Mouse (Mus musculus): Measurements from ENCODE around the gene Hs6st1. TPM values are rescaled to one million over a fixed set of nuclear protein-coding genes. Genes with fewer than 3 reads are reported as not detected.

Hs6st1 gene
- polyA plus RNA-seq, 1 experiment from 2014 or later: 9.3 TPM

DNA sequence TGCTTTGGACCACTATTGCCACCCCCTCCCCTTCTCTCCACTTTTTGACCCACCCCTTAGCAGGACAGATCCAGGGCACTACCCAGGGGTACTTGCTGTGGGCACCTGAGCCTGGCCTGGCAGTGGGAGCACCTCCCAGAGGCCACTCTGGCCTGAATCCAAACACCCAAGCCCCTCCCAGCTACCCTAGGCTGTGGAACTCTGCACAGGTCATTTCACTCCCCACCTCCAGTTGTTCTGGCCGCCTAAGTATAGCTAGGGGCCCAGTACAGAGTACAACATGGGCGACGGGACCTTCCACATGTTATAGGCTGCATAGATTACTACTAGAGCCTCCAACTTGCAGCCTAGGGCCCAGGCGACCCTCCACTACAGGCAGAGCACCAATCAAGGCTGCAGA, 999 bp upstream of the Hs6st1 start:
- H3K9ac ChIP-seq: no peak overlapping the region
- H3K4me2 ChIP-seq: no peak overlapping the region
- H3K4me1 ChIP-seq (replicated peaks): peaks cover 66% of the 10 kb centered on the region
- no peak overlapping the region for H3K27ac ChIP-seq
- H3K27me3 ChIP-seq: no peaks in the 10 kb centered on the region
- no peak overlapping the region for H3K4me3 ChIP-seq
- 76% methylated on average over 4 of the region's 4 CpGs for WGBS
- H3K36me3 ChIP-seq: no peaks in the 10 kb centered on the region
- ATAC-seq (ENCODE audit: low FRiP score): no peak
- H3K9me3 ChIP-seq: no peaks in the 10 kb centered on the region

DNA sequence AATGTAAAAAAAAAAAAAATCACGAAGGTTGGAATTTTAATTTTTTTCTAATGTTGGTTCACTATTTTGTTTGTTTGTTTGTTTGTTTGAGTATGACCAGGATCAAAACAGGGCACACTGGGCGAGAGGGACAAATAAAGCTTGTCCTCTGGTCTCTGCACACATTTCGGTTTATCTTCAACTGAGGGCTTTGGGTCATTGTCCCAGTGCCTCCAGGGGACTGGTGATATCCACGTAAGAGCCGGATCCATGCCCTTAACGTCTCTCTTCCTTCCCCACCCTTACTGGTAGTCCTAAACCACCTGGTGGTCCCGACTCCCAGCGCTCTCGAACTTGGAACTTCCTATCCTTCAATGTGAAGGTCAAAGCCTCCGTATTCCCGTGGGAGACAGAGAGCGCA, 589 bp upstream of the Hs6st1 start:
- Histone ChIP-seq H3K27ac (peak overlapping the region; percentile 90), H3K4me2 (peak overlapping the region; percentile 96), H3K36me3 (no peaks in the 10 kb centered on the region), H3K4me1 (replicated peaks) (peaks cover 70% of the 10 kb centered on the region), H3K4me3 (peak overlapping the region; percentile 73), H3K9me3 (no peaks in the 10 kb centered on the region), H3K9ac (peak overlapping the region; percentile 86; the same call in 1 of the 2 replicates), H3K27me3 (no peaks in the 10 kb centered on the region)
- 0 out of 2 replicates have a peak, but pooled peaks have one; percentile 3 for ATAC-seq (ENCODE audit: low FRiP score)
- WGBS: 23% methylated on average over 12 of the region's 12 CpGs

DNA sequence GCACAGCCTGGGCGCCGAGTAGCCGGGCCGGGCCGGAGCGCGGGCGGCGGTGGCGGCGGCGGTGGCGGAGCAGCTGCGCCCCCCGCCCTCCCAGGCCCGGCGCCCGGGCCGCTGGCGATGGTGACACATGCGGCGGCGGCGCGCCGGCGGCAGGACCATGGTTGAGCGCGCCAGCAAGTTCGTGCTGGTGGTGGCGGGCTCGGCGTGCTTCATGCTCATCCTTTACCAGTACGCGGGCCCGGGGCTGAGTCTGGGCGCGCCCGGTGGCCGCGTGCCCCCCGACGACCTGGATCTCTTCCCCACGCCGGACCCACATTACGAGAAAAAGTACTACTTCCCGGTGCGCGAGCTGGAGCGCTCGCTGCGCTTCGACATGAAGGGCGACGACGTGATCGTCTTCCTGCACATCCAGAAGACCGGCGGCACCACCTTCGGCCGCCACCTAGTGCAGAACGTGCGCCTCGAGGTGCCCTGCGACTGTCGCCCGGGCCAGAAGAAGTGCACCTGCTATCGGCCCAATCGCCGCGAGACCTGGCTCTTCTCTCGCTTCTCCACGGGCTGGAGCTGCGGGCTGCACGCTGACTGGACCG, 426 bp downstream of the Hs6st1 start:
- H3K27ac ChIP-seq: peak overlapping the region; percentile 90
- peak; percentile 67 for ATAC-seq (ENCODE audit: low FRiP score)
- peak overlapping the region; percentile 73 for H3K4me3 ChIP-seq
- peak overlapping the region; percentile 96 for H3K4me2 ChIP-seq
- H3K9ac ChIP-seq: peak overlapping the region; percentile 86
- H3K9me3 ChIP-seq: no peaks in the 10 kb centered on the region
- peaks cover 71% of the 10 kb centered on the region for H3K4me1 ChIP-seq (replicated peaks)
- WGBS: under 1% methylated on average over 44 of the region's 76 CpGs
- H3K36me3 ChIP-seq: no peaks in the 10 kb centered on the region
- no peaks in the 10 kb centered on the region for H3K27me3 ChIP-seq

DNA sequence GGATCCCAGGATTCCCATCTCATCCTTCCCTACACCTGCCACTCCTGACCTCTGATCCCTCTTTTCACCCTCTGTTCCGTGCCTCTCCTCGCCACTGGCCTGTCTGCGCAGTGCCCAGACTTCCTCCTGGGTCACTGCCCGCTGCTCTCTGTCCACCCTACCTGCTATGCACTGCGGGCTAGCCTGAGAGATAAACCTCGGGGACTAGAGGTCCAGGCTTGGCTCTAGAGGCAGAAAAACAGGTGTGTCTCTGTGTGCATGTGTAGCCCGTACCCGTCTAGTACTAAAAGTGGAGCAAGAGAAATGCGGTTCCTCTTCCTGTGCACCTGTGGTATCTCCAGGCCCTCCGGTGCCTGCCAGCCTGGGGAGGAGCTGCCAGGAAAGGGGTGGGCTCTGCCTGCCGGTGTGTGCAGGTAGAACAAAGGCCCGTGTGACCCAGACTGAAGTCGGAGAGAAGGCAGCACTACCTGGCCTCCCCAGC, 1.1 kb downstream of the Hs6st1 start:
- ATAC-seq (ENCODE audit: low FRiP score): no peak
- H3K4me1 ChIP-seq (replicated peaks): peaks cover 69% of the 10 kb centered on the region

DNA sequence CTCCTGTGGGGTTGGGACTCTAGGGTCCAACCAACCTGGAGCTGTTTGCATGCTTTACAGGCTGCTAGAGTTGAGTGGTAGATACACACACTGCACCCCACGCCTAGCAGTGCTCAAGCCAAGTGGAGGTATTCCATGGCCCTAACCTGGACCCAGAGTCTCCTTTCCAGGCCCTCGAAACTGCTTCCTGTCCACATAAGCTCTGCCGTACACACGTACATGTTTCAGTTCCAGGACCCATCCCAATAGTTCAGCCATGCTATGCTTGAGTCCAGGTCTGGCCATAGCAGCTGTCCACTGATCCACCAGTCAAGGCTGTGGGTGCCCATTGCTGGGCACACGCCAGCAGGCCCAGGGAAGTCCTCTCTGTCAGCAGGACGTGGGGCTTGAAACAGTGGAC, 2.0 kb downstream of the Hs6st1 start:
- H3K27me3 ChIP-seq: no peaks in the 10 kb centered on the region
- peak overlapping the region; percentile 73 for H3K4me3 ChIP-seq
- peak overlapping the region; percentile 96 for H3K4me2 ChIP-seq
- peak overlapping the region; percentile 86 for H3K9ac ChIP-seq
- no peak overlapping the region for H3K27ac ChIP-seq
- no peaks in the 10 kb centered on the region for H3K9me3 ChIP-seq
- H3K4me1 ChIP-seq (replicated peaks): peaks cover 71% of the 10 kb centered on the region
- H3K36me3 ChIP-seq: no peaks in the 10 kb centered on the region
- ATAC-seq (ENCODE audit: low FRiP score): no peak
- 50% methylated on average over 6 of the region's 6 CpGs for WGBS

More for the DNA sequence above, 1.1 kb downstream of the Hs6st1 start:
- Histone ChIP-seq H3K36me3 (no peaks in the 10 kb centered on the region), H3K9me3 (no peaks in the 10 kb centered on the region), H3K4me2 (peak overlapping the region; percentile 96), H3K27ac (peak overlapping the region; percentile 90), H3K9ac (peak overlapping the region; percentile 86), H3K27me3 (no peaks in the 10 kb centered on the region), H3K4me3 (peak overlapping the region; percentile 73)
- WGBS: 0% methylated on average over 13 of the region's 13 CpGs

DNA sequence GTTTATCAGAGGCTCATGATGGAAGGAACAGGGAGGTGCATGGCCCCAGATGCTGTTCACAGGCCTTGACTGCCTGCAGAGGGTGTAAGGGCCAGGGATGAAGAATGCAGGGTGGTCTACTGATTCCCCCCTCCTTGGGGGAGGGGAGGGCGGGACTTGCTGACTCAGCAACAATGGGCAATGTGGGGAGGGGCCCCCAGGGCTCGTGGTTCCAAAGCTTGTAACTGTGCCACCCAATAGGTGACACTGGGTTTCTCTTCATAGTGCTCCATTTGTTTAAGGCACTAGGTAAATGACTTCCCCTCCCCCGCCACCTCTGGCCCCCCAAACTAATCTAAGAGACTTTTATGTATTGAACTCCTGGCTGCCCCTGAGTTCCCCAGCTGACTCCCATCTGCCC, 2.5 kb downstream of the Hs6st1 start:
- no peaks in the 10 kb centered on the region for H3K27me3 ChIP-seq
- 48% methylated on average over 3 of the region's 3 CpGs for WGBS
- H3K9ac ChIP-seq: peak overlapping the region; percentile 86
- H3K4me1 ChIP-seq (replicated peaks): peaks cover 71% of the 10 kb centered on the region
- H3K4me3 ChIP-seq: peak overlapping the region; percentile 73
- ATAC-seq (ENCODE audit: low FRiP score): no peak
- no peaks in the 10 kb centered on the region for H3K9me3 ChIP-seq
- H3K4me2 ChIP-seq: peak overlapping the region; percentile 96
- H3K36me3 ChIP-seq: 0 out of 2 replicates have a peak, but pooled peaks cover 4% of the 10 kb centered on the region
- H3K27ac ChIP-seq: no peak overlapping the region

DNA sequence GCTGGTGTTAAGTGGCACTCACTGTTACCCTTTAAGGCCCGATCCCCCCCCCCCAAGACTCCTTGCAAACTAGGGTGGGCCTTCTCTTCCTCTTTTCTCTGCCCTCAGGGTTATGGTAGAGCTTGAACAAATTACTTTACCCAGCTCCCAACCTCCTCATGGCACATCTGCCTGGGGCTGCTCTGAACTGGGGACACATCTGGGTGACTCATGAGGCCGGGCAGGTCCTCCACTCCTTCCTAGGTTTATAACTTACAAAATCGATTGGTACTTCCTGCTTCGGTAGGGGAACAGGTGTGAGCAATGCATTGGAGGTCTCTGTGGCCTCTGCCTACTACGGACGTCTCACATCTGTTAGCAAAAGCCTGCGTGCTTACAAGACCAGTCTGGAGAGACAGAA, 3.0 kb downstream of the Hs6st1 start:
- H3K4me1 ChIP-seq (replicated peaks): peaks cover 73% of the 10 kb centered on the region
- H3K36me3 ChIP-seq: 0 out of 2 replicates have a peak, but pooled peaks cover 8% of the 10 kb centered on the region
- no peak for ATAC-seq (ENCODE audit: low FRiP score)
- WGBS: 80% methylated on average over 7 of the region's 7 CpGs
- peak overlapping the region; percentile 96 for H3K4me2 ChIP-seq
- H3K9ac ChIP-seq: peak overlapping the region; percentile 86
- H3K9me3 ChIP-seq: no peaks in the 10 kb centered on the region
- H3K4me3 ChIP-seq: peak overlapping the region; percentile 73
- H3K27me3 ChIP-seq: no peaks in the 10 kb centered on the region
- no peak overlapping the region for H3K27ac ChIP-seq

DNA sequence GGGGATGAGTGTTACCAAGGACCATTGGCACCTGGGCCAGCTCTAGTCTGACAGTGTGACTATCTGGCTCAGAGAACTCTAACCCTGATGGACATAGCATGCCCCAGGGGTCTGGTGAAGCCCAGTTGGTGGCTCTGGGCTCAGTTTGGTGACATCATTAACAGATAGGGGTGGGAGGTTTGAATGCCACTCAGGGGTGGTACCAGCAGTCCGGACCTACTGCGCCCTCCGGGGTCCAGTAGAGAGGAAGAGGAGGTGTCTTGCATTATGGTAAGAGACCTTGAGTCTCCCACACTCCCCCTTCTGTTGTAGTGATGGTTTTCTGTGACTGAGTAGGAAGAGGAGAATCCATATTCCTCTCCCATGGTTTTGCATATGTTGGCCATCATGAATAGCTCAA, 3.4 kb downstream of the Hs6st1 start:
- H3K9ac ChIP-seq: peak overlapping the region; percentile 86
- WGBS: 88% methylated on average over 3 of the region's 3 CpGs

DNA sequence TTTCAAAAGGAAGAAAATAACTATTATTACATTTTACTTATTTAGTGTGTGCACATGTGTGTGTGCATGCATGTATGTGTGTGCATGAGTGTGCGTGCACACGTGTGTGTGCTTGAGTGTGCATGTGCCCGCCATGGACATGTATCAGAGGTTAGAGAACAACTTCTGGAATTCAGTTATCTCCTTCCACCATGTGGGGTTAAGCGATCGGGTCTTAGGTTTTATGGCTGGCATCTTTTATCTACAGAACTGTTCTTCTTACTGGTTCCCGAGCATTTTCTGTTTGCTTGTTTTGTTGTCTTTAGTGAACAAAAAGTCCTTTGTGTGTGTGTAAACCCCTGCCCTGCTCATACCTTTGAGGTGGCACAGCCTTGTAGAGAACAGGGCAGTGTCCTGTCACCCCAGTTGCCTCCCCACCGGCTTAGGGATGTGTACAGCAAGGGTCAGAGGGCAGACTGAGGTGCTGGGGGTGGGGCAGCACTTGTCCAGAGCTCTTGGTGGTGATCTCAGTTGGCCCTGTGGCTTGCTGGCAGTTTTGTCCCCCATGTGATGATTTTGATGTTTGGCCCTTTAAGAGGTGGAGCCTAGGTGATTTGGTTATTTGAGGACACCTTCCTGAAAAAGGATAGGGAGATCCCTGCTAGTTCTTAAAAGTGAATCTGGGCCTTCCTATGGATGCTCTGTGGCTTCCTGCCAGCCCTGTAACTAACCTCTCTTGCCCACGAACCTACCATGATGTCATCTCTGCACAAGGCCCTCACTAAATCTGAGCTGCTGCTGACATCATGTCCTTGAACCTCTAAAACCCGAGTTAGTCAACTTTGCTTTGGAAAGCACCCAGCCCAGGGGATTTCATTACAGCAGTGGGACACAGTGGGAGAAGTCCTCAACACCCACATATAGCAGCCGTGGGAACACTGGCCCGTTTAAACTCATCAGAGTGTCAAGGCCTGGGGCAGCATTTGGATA, 4.7 kb downstream of the Hs6st1 start:
- Histone ChIP-seq H3K9ac (peak overlapping the region; percentile 86; the same call in 1 of the 2 replicates), H3K4me3 (peak overlapping the region; percentile 73)
- WGBS: 69% methylated on average over 11 of the region's 11 CpGs

More for the DNA sequence above, 3.4 kb downstream of the Hs6st1 start:
- no peaks in the 10 kb centered on the region for H3K27me3 ChIP-seq
- peak overlapping the region; percentile 96 for H3K4me2 ChIP-seq
- 0 out of 2 replicates have a peak, but pooled peaks cover 8% of the 10 kb centered on the region for H3K36me3 ChIP-seq
- H3K4me1 ChIP-seq (replicated peaks): peaks cover 77% of the 10 kb centered on the region
- H3K27ac ChIP-seq: no peak overlapping the region
- H3K9me3 ChIP-seq: no peaks in the 10 kb centered on the region
- no peak for ATAC-seq (ENCODE audit: low FRiP score)
- H3K4me3 ChIP-seq: peak overlapping the region; percentile 73

DNA sequence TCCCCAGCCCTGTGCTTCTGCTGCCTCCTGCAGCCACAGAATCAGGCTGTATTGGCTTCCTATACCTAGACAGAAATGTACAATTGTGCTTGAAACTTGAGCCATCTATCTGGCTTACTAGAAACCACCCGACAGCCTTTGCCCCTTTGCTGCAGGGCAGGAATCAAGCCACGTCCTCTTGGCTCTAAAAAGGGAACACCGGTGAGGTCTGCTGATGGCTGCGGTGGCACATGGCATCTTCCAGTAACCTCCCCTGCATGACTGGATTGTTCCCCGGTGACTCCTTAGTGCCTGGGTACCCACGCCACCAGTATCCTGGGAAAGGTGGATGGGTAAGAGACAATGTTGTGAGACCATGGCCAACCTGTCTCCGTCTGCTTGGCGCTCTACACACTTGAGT, 5.4 kb downstream of the Hs6st1 start:
- WGBS: 86% methylated on average over 8 of the region's 8 CpGs
- Histone ChIP-seq H3K36me3 (peaks cover 14% of the 10 kb centered on the region), H3K4me3 (peak overlapping the region; percentile 73), H3K27ac (no peak overlapping the region), H3K4me2 (peak overlapping the region; percentile 96), H3K9me3 (no peaks in the 10 kb centered on the region), H3K27me3 (no peaks in the 10 kb centered on the region), H3K4me1 (replicated peaks) (peaks cover 92% of the 10 kb centered on the region), H3K9ac (peak overlapping the region; percentile 1; the same call in 1 of the 2 replicates)
- ATAC-seq (ENCODE audit: low FRiP score): no peak

More for the DNA sequence above, 4.7 kb downstream of the Hs6st1 start:
- Histone ChIP-seq H3K4me1 (replicated peaks) (peaks cover 87% of the 10 kb centered on the region), H3K9me3 (no peaks in the 10 kb centered on the region), H3K36me3 (peaks cover 8% of the 10 kb centered on the region; the same call in 1 of the 2 replicates), H3K27ac (no peak overlapping the region), H3K27me3 (no peaks in the 10 kb centered on the region), H3K4me2 (peak overlapping the region; percentile 96)
- ATAC-seq (ENCODE audit: low FRiP score): no peak

DNA sequence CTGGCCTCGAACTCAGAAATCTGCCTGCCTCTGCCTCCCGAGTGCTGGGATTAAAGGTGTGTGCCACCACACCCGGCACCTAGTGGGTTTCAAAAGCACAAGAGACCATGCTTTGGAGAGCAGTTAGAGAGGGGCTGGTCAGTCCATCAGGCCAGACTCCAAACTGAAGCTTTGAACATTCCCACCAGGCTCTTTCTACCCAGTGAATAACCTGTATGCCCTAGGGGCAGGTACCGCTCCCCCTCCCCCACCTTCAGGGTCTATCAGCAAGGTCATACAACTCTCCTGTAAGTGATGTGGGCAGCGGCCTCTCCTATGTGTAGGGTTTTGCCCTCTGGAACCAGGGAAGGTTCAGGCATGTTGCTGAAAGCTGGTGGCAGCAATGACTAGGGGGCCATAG, 6.0 kb downstream of the Hs6st1 start:
- Histone ChIP-seq H3K9me3 (no peaks in the 10 kb centered on the region), H3K36me3 (peaks cover 16% of the 10 kb centered on the region), H3K27me3 (no peaks in the 10 kb centered on the region), H3K27ac (no peak overlapping the region), H3K4me3 (no peak overlapping the region), H3K4me1 (replicated peaks) (peaks cover 98% of the 10 kb centered on the region), H3K9ac (no peak overlapping the region), H3K4me2 (0 out of 2 replicates have a peak overlapping the region, but pooled peaks have one; percentile 2)
- ATAC-seq (ENCODE audit: low FRiP score): no peak
- WGBS: 95% methylated on average over 5 of the region's 5 CpGs

DNA sequence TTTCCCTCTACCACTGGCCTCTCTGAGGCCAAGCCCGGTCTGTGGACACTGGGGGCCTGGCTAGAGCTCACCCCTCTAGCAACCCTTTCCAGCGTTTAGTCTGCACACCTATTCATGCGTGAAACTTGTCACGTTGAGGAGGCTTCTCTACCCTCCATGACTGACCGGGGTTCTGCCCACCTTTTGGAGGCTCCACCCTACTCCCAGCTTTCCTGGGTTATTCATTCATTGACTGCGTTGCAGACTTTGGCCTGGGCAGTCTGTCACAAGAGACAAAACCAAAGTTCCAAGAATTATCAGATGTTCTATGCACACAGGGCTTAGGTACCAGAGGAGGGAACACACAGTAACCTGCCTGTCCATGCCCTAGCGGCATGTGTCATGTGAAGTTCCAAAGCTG, 6.8 kb downstream of the Hs6st1 start:
- Histone ChIP-seq H3K36me3 (peaks cover 17% of the 10 kb centered on the region), H3K9ac (no peak overlapping the region), H3K4me2 (no peak overlapping the region), H3K4me3 (no peak overlapping the region), H3K27me3 (no peaks in the 10 kb centered on the region), H3K9me3 (no peaks in the 10 kb centered on the region), H3K27ac (no peak overlapping the region), H3K4me1 (replicated peaks) (peaks cover 98% of the 10 kb centered on the region)
- 80% methylated on average over 7 of the region's 7 CpGs for WGBS
- ATAC-seq (ENCODE audit: low FRiP score): no peak

All from hindbrain, embryonic 13.5 days (tissue).